Mouse (Mus musculus) kidney, adult 2 months (tissue): Measurements from ENCODE around the gene Armc10.

Source experiments
- CTCF ChIP-seq: fragments of 200-500 bp; conservative IDR thresholded peaks from 2 replicates; pipeline ENCODE4 v1.5.1; 2011; ENCODE audit warnings: low read depth, mild to moderate bottlenecking, control low read depth, low read length, moderate library complexity, mixed read lengths; ENCODE audit not compliant: insufficient read depth, insufficient read length
- POLR2A ChIP-seq: fragments of 200-500 bp; IDR thresholded peaks from one replicate; pipeline ENCODE4 v1.6.1; 2011; ENCODE audit warnings: low read depth, low read length, control low read depth

GRCm38 (mm10) chr5:21625916-21626315 lies 19.7 kb upstream of the Armc10 start:
- no peak for TF ChIP-seq POLR2A
- no peak for TF ChIP-seq CTCF
